Mouse (Mus musculus): ENCODE results near the gene Wnt10a. TPM values are rescaled to one million over a fixed set of nuclear protein-coding genes. Genes with fewer than 3 reads are reported as not detected.

The Wnt10a gene
- total and polyA plus RNA-seq, 2 experiments from 2014 or later: 0.10 to 0.82 TPM

- peak; percentile 49 for TF ChIP-seq CTCF (IDR thresholded peaks at IDR 0.05)
- Histone ChIP-seq H3K27ac (ENCODE audit: low read depth, low read length) (no peak overlapping the region), H3K27me3 (ENCODE audit: insufficient read depth, low read length) (peaks cover 49% of the 10 kb centered on the region), H3K9ac (replicated peaks; ENCODE audit: low read length, poor library complexity, severe bottlenecking) (no peak overlapping the region), H3K9me3 (ENCODE audit: low read length) (no peaks in the 10 kb centered on the region), H3K36me3 (ENCODE audit: insufficient read depth, low read length) (no peaks in the 10 kb centered on the region), H3K4me1 (ENCODE audit: insufficient read depth, low read length) (0 out of 2 replicates have a peak, but pooled peaks cover 3% of the 10 kb centered on the region), H3K4me2 (ENCODE audit: low read depth, low read length, poor library complexity, severe bottlenecking) (no peak overlapping the region), H3K4me3 (ENCODE audit: low read depth, low read length) (no peak overlapping the region)
- no peak for DNase-seq (ENCODE audit: low spot score)
- ATAC-seq (ENCODE audit: low FRiP score): no peak
- WGBS: 21% methylated on average over 5 of the region's 5 CpGs
These were observed 15.5 kb upstream of the Wnt10a start for GRCm38 (mm10) chr1:74775816-74776215.

GRCm38 (mm10) chr1:74778934-74779486 is 12.3 kb upstream of the Wnt10a start:
- H3K27me3 ChIP-seq (ENCODE audit: insufficient read depth, low read length): peaks cover 49% of the 10 kb centered on the region
- no peak overlapping the region for H3K4me3 ChIP-seq (ENCODE audit: low read depth, low read length)
- H3K36me3 ChIP-seq (ENCODE audit: insufficient read depth, low read length): no peaks in the 10 kb centered on the region
- no peak overlapping the region for H3K27ac ChIP-seq (ENCODE audit: low read depth, low read length)
- H3K4me2 ChIP-seq (ENCODE audit: low read depth, low read length, poor library complexity, severe bottlenecking): no peak overlapping the region
- peaks cover 3% of the 10 kb centered on the region; the same call in 1 of the 2 replicates for H3K4me1 ChIP-seq (ENCODE audit: insufficient read depth, low read length)
- no peaks in the 10 kb centered on the region for H3K9me3 ChIP-seq (ENCODE audit: low read length)
- no peak for TF ChIP-seq CTCF (IDR thresholded peaks at IDR 0.05)
- no peak for DNase-seq (ENCODE audit: low spot score)
- H3K9ac ChIP-seq (replicated peaks; ENCODE audit: low read length, poor library complexity, severe bottlenecking): no peak overlapping the region
- no peak for ATAC-seq (ENCODE audit: low FRiP score)
- 34% methylated on average over 3 of the region's 3 CpGs for WGBS

- H3K27me3 ChIP-seq (ENCODE audit: insufficient read depth, low read length): peaks cover 66% of the 10 kb centered on the region
- ATAC-seq (ENCODE audit: low FRiP score) (no peak), DNase-seq (ENCODE audit: low spot score) (no peak)
- no peak for TF ChIP-seq CTCF (IDR thresholded peaks at IDR 0.05)
- no peaks in the 10 kb centered on the region for H3K9me3 ChIP-seq (ENCODE audit: low read length)
- 21% methylated on average over 14 of the region's 14 CpGs for WGBS
- H3K4me3 ChIP-seq (ENCODE audit: low read depth, low read length): no peak overlapping the region
- H3K4me2 ChIP-seq (ENCODE audit: low read depth, low read length, poor library complexity, severe bottlenecking): no peak overlapping the region
- peaks cover 3% of the 10 kb centered on the region; the same call in 1 of the 2 replicates for H3K4me1 ChIP-seq (ENCODE audit: insufficient read depth, low read length)
- no peak overlapping the region for H3K27ac ChIP-seq (ENCODE audit: low read depth, low read length)
- no peaks in the 10 kb centered on the region for H3K36me3 ChIP-seq (ENCODE audit: insufficient read depth, low read length)
- no peak overlapping the region for H3K9ac ChIP-seq (replicated peaks; ENCODE audit: low read length, poor library complexity, severe bottlenecking)
These were observed 9.3 kb upstream of the Wnt10a start for GRCm38 (mm10) chr1:74782045-74782444.

- Histone ChIP-seq H3K9ac (replicated peaks; ENCODE audit: low read length, poor library complexity, severe bottlenecking) (no peak overlapping the region), H3K36me3 (ENCODE audit: insufficient read depth, low read length) (no peaks in the 10 kb centered on the region), H3K4me1 (ENCODE audit: insufficient read depth, low read length) (peaks cover 3% of the 10 kb centered on the region; the same call in 1 of the 2 replicates), H3K4me3 (ENCODE audit: low read depth, low read length) (peak overlapping the region; percentile 37), H3K27ac (ENCODE audit: low read depth, low read length) (no peak overlapping the region), H3K27me3 (ENCODE audit: insufficient read depth, low read length) (peaks cover 68% of the 10 kb centered on the region), H3K4me2 (ENCODE audit: low read depth, low read length, poor library complexity, severe bottlenecking) (peak overlapping the region; percentile 63), H3K9me3 (ENCODE audit: low read length) (no peaks in the 10 kb centered on the region)
- TF ChIP-seq CTCF (IDR thresholded peaks at IDR 0.05): no peak
- WGBS: 3% methylated on average over 12 of the region's 13 CpGs
- ATAC-seq (ENCODE audit: low FRiP score) (no peak), DNase-seq (ENCODE audit: low spot score) (no peak)
These were observed 7.8 kb upstream of the Wnt10a start for GRCm38 (mm10) chr1:74783554-74783953.

- Histone ChIP-seq H3K27ac (ENCODE audit: low read depth, low read length) (no peak overlapping the region), H3K9me3 (ENCODE audit: low read length) (no peaks in the 10 kb centered on the region), H3K4me2 (ENCODE audit: low read depth, low read length, poor library complexity, severe bottlenecking) (peak overlapping the region; percentile 63), H3K4me1 (ENCODE audit: insufficient read depth, low read length) (peaks cover 3% of the 10 kb centered on the region; the same call in 1 of the 2 replicates), H3K9ac (replicated peaks; ENCODE audit: low read length, poor library complexity, severe bottlenecking) (no peak overlapping the region), H3K36me3 (ENCODE audit: insufficient read depth, low read length) (no peaks in the 10 kb centered on the region), H3K27me3 (ENCODE audit: insufficient read depth, low read length) (peaks cover 65% of the 10 kb centered on the region), H3K4me3 (ENCODE audit: low read depth, low read length) (peak overlapping the region; percentile 37)
- ATAC-seq (ENCODE audit: low FRiP score) (no peak), DNase-seq (ENCODE audit: low spot score) (peak; percentile 60)
- WGBS: 1% methylated on average over 67 of the region's 67 CpGs
- TF ChIP-seq CTCF (IDR thresholded peaks at IDR 0.05): peak; percentile 68
These were observed 7.1 kb upstream of the Wnt10a start for GRCm38 (mm10) chr1:74784041-74784759.

- ATAC-seq (ENCODE audit: low FRiP score) (0 out of 2 replicates have a peak, but pooled peaks have one; percentile 5), DNase-seq (ENCODE audit: low spot score) (peak; percentile 83)
- Histone ChIP-seq H3K27me3 (ENCODE audit: insufficient read depth, low read length) (peaks cover 63% of the 10 kb centered on the region), H3K4me3 (ENCODE audit: low read depth, low read length) (no peak overlapping the region), H3K9me3 (ENCODE audit: low read length) (no peaks in the 10 kb centered on the region), H3K27ac (ENCODE audit: low read depth, low read length) (no peak overlapping the region), H3K4me1 (ENCODE audit: insufficient read depth, low read length) (peaks cover 15% of the 10 kb centered on the region; the same call in 1 of the 2 replicates), H3K36me3 (ENCODE audit: insufficient read depth, low read length) (no peaks in the 10 kb centered on the region), H3K4me2 (ENCODE audit: low read depth, low read length, poor library complexity, severe bottlenecking) (no peak overlapping the region), H3K9ac (replicated peaks; ENCODE audit: low read length, poor library complexity, severe bottlenecking) (no peak overlapping the region)
- peak; percentile 90 for TF ChIP-seq CTCF (IDR thresholded peaks at IDR 0.05)
- WGBS: 6% methylated on average over 7 of the region's 7 CpGs
These were observed 3.5 kb upstream of the Wnt10a start for GRCm38 (mm10) chr1:74787846-74788245.
